Mouse (Mus musculus) lung, postnatal 4 days (tissue): ENCODE measurements around the gene Calcoco1.

Source experiments
- DNase-seq, 2 experiments: peaks; one replicate each; pipeline ENCODE4 v3.0.0; 2021

Gene Calcoco1

GRCm38 (mm10) chr15:102737092-102737491, 15.1 kb upstream of the Calcoco1 start:
- no peak for DNase-seq

GRCm38 (mm10) chr15:102736127-102736944, 14.4 kb upstream of the Calcoco1 start:
- DNase-seq = no peak

- no peak for DNase-seq
Observed at GRCm38 (mm10) chr15:102735031-102735430, 13.1 kb upstream of the Calcoco1 start.

- DNase-seq = no peak
Observed at GRCm38 (mm10) chr15:102733759-102734531, 12.0 kb upstream of the Calcoco1 start.

GRCm38 (mm10) chr15:102733233-102733632, 11.3 kb upstream of the Calcoco1 start:
- DNase-seq = no peak

GRCm38 (mm10) chr15:102732406-102732805, 10.4 kb upstream of the Calcoco1 start:
- DNase-seq = no peak

- DNase-seq = no peak
Observed at GRCm38 (mm10) chr15:102727951-102728350, 6.0 kb upstream of the Calcoco1 start.

GRCm38 (mm10) chr15:102723358-102724135, 1.6 kb upstream of the Calcoco1 start:
- no peak for DNase-seq

GRCm38 (mm10) chr15:102722500-102722931, 538 bp upstream of the Calcoco1 start:
- peak; percentile 52 to 73 for DNase-seq

- DNase-seq = no peak
Observed at GRCm38 (mm10) chr15:102721016-102721898, 721 bp downstream of the Calcoco1 start.

GRCm38 (mm10) chr15:102716132-102716531, 5.8 kb downstream of the Calcoco1 start:
- peak; percentile 26 to 45 for DNase-seq

- no peak for DNase-seq
Observed at GRCm38 (mm10) chr15:102707736-102708269, 14.2 kb downstream of the Calcoco1 start.

GRCm38 (mm10) chr15:102705923-102706503, 16.0 kb downstream of the Calcoco1 start:
- no peak for DNase-seq

- no peak for DNase-seq
Observed at GRCm38 (mm10) chr15:102705226-102705894, 16.6 kb downstream of the Calcoco1 start.

GRCm38 (mm10) chr15:102704806-102705205, 17.2 kb downstream of the Calcoco1 start:
- no peak for DNase-seq

- no peak for DNase-seq
Observed at GRCm38 (mm10) chr15:102702972-102703371, 19.0 kb downstream of the Calcoco1 start.

- DNase-seq = peak; percentile 74 to 86
Observed at GRCm38 (mm10) chr15:102698193-102698592, 23.8 kb downstream of the Calcoco1 start.

- peak in 1 of 2 experiments; percentile 19 for DNase-seq
Observed at GRCm38 (mm10) chr15:102696899-102697298, 25.1 kb downstream of the Calcoco1 start.

- DNase-seq = peak; percentile 47 to 57
Observed at GRCm38 (mm10) chr15:102693600-102693999, 28.4 kb downstream of the Calcoco1 start.

- peak; percentile 71 to 73 for DNase-seq
Observed at GRCm38 (mm10) chr15:102692991-102693411, 29.0 kb downstream of the Calcoco1 start.
